Mouse (Mus musculus) small intestine, adult 2 months (tissue): ENCODE measurements around the gene Ivns1abp.

Experiments used
- CTCF ChIP-seq: fragments of 200-500 bp; IDR thresholded peaks from 2 replicates; pipeline ENCODE4 v1.5.1; 2012; ENCODE audit warnings: low read depth, mild to moderate bottlenecking, control low read depth, inconsistent platforms, low read length, moderate library complexity, mixed read lengths; ENCODE audit not compliant: insufficient replicate concordance, insufficient read length; ENCODE audit errors: extremely low read depth
- POLR2A ChIP-seq: fragments of 200-500 bp; IDR thresholded peaks from 2 replicates; pipeline ENCODE4 v1.6.1; 2012; ENCODE audit warnings: low read depth, mild to moderate bottlenecking, control low read depth, inconsistent platforms, low read length, moderate library complexity

GRCm38 (mm10) chr1:151344283-151345108, at the start of gene Ivns1abp:
- peak; percentile 83; the same call in 1 of the 2 replicates for TF ChIP-seq POLR2A
- TF ChIP-seq CTCF = no peak
